Mouse (Mus musculus) liver, embryonic 12.5 days (tissue): ENCODE measurements around the gene Tecpr1. TPM values are rescaled to one million over a fixed set of nuclear protein-coding genes. Genes with fewer than 3 reads are reported as not detected.

Experiments used
- ATAC-seq: fragments of 200-750 bp; cut with Nextera tagmentation; 2 replicates; pipeline ENCODE4 v1.8.0; 2017; ENCODE audit warnings: moderate number of reproducible peaks, mild to moderate bottlenecking, moderate library complexity
- H3K27ac ChIP-seq: fragments of 300-500 bp; sonication (generic); 2 replicates; pipeline ENCODE4 v1.5.1; 2016; ENCODE audit warnings: mild to moderate bottlenecking
- H3K27me3 ChIP-seq: fragments of 300-500 bp; sonication (generic); replicated peaks from 2 replicates; pipeline ENCODE4 v1.6.1; 2016; ENCODE audit warnings: mild to moderate bottlenecking, moderate library complexity
- H3K36me3 ChIP-seq: fragments of 300-500 bp; sonication (generic); 2 replicates; pipeline ENCODE4 v1.6.1; 2016; ENCODE audit warnings: mild to moderate bottlenecking, moderate library complexity
- H3K4me1 ChIP-seq: fragments of 300-500 bp; sonication (generic); 2 replicates; pipeline ENCODE4 v1.6.1; 2016
- H3K4me2 ChIP-seq: fragments of 300-500 bp; sonication (generic); 2 replicates; pipeline ENCODE4 v1.6.1; 2016; ENCODE audit warnings: mild to moderate bottlenecking, moderate library complexity
- H3K4me3 ChIP-seq: fragments of 300-500 bp; sonication (generic); 2 replicates; pipeline ENCODE4 v1.5.1; 2016; ENCODE audit warnings: mild to moderate bottlenecking, moderate library complexity
- H3K9ac ChIP-seq: fragments of 300-500 bp; sonication (generic); 2 replicates; pipeline ENCODE4 v1.6.1; 2016; ENCODE audit warnings: mild to moderate bottlenecking, moderate library complexity
- H3K9me3 ChIP-seq: fragments of 300-500 bp; sonication (generic); replicated peaks from 2 replicates; pipeline ENCODE4 v1.6.1; 2016; ENCODE audit warnings: mild to moderate bottlenecking, moderate library complexity
- WGBS: fragments of 180-500 bp; shearing (Covaris S2); methylation state at CpG from one replicate; pipeline ENCODE4 v1.1.7; 2016; ENCODE audit not compliant: insufficient replicate concordance; 5-methylcytosine and 5-hydroxymethylcytosine counted together
- polyA plus RNA-seq: library from polyadenylated mRNA; unstranded; fragments of >200 nt; fragmentation: Nextera tagmentation; extraction: Ambion mirVana; gene quantifications from 2 replicates; pipeline ENCODE4 v1.2.1, GENCODE M21; 2016

Tecpr1 gene
- polyA plus RNA-seq, 1 experiment from 2014 or later, result 4.8 TPM

GRCm38 (mm10) chr5:144204303-144204702, 19.1 kb downstream of the Tecpr1 start:
- Histone ChIP-seq H3K4me2 (no peak overlapping the region), H3K9me3 (peaks cover 5% of the 10 kb centered on the region), H3K9ac (no peak overlapping the region), H3K27me3 (no peaks in the 10 kb centered on the region), H3K4me1 (no peaks in the 10 kb centered on the region; the same call in 1 of the 2 replicates), H3K27ac (no peak overlapping the region), H3K4me3 (no peak overlapping the region), H3K36me3 (peaks cover 32% of the 10 kb centered on the region)
- no peak for ATAC-seq
- WGBS, result 87% methylated on average over 12 of the region's 12 CpGs

GRCm38 (mm10) chr5:144203398-144203959, 19.9 kb downstream of the Tecpr1 start:
- no peak for ATAC-seq
- H3K36me3 ChIP-seq, result peaks cover 31% of the 10 kb centered on the region
- peaks cover 5% of the 10 kb centered on the region for H3K9me3 ChIP-seq

GRCm38 (mm10) chr5:144202430-144202829, 21.0 kb downstream of the Tecpr1 start:
- ATAC-seq, result no peak
- Histone ChIP-seq H3K9me3 (peaks cover 5% of the 10 kb centered on the region), H3K4me1 (no peaks in the 10 kb centered on the region; the same call in 1 of the 2 replicates), H3K27ac (no peak overlapping the region), H3K4me2 (no peak overlapping the region), H3K9ac (no peak overlapping the region), H3K36me3 (peaks cover 26% of the 10 kb centered on the region), H3K4me3 (no peak overlapping the region), H3K27me3 (no peaks in the 10 kb centered on the region)
- WGBS, result 83% methylated on average over 6 of the region's 6 CpGs

More at GRCm38 (mm10) chr5:144203398-144203959, 19.9 kb downstream of the Tecpr1 start:
- H3K4me1 ChIP-seq, result no peaks in the 10 kb centered on the region; the same call in 1 of the 2 replicates
- no peak overlapping the region for H3K4me2 ChIP-seq
- no peaks in the 10 kb centered on the region for H3K27me3 ChIP-seq
- H3K4me3 ChIP-seq, result no peak overlapping the region
- H3K9ac ChIP-seq, result no peak overlapping the region
- H3K27ac ChIP-seq, result no peak overlapping the region
- 83% methylated on average over 10 of the region's 10 CpGs for WGBS

- Histone ChIP-seq H3K4me3 (no peak overlapping the region), H3K9me3 (peaks cover 5% of the 10 kb centered on the region), H3K27ac (no peak overlapping the region), H3K27me3 (no peaks in the 10 kb centered on the region), H3K4me1 (no peaks in the 10 kb centered on the region; the same call in 1 of the 2 replicates), H3K4me2 (no peak overlapping the region), H3K9ac (no peak overlapping the region), H3K36me3 (peaks cover 25% of the 10 kb centered on the region)
- 88% methylated on average over 11 of the region's 11 CpGs for WGBS
- no peak for ATAC-seq
These were observed 22.8 kb downstream of the Tecpr1 start for GRCm38 (mm10) chr5:144200616-144201015.

- Histone ChIP-seq H3K36me3 (no peaks in the 10 kb centered on the region), H3K4me2 (no peak overlapping the region), H3K4me3 (no peak overlapping the region), H3K9ac (no peak overlapping the region), H3K27ac (no peak overlapping the region), H3K9me3 (no peaks in the 10 kb centered on the region), H3K4me1 (peaks cover 15% of the 10 kb centered on the region), H3K27me3 (no peaks in the 10 kb centered on the region)
- ATAC-seq, result no peak
- 77% methylated on average over 8 of the region's 8 CpGs for WGBS
These were observed 27.8 kb downstream of the Tecpr1 start for GRCm38 (mm10) chr5:144195567-144195966.

GRCm38 (mm10) chr5:144194416-144194815, 29.0 kb downstream of the Tecpr1 start:
- H3K9me3 ChIP-seq, result no peaks in the 10 kb centered on the region
- peaks cover 27% of the 10 kb centered on the region for H3K4me1 ChIP-seq
- no peak overlapping the region for H3K4me3 ChIP-seq
- no peaks in the 10 kb centered on the region for H3K27me3 ChIP-seq
- WGBS, result 70% methylated on average over 7 of the region's 7 CpGs
- H3K4me2 ChIP-seq, result no peak overlapping the region
- no peak for ATAC-seq
- H3K9ac ChIP-seq, result no peak overlapping the region
- no peak overlapping the region for H3K27ac ChIP-seq
- no peaks in the 10 kb centered on the region for H3K36me3 ChIP-seq

- no peak overlapping the region for H3K27ac ChIP-seq
- H3K36me3 ChIP-seq, result 0 out of 2 replicates have a peak, but pooled peaks cover 4% of the 10 kb centered on the region
- WGBS, result 50% methylated on average over 6 of the region's 6 CpGs
- H3K4me1 ChIP-seq, result peaks cover 31% of the 10 kb centered on the region
- no peak overlapping the region for H3K4me3 ChIP-seq
- H3K27me3 ChIP-seq, result no peaks in the 10 kb centered on the region
- H3K9me3 ChIP-seq, result no peaks in the 10 kb centered on the region
- H3K4me2 ChIP-seq, result no peak overlapping the region
- H3K9ac ChIP-seq, result no peak overlapping the region
- ATAC-seq, result no peak
These were observed 30.7 kb downstream of the Tecpr1 start for GRCm38 (mm10) chr5:144192673-144193072.

- Histone ChIP-seq H3K4me2 (peak overlapping the region; percentile 72), H3K9ac (no peak overlapping the region), H3K27me3 (no peaks in the 10 kb centered on the region), H3K27ac (no peak overlapping the region), H3K4me3 (no peak overlapping the region), H3K36me3 (peaks cover 15% of the 10 kb centered on the region), H3K9me3 (no peaks in the 10 kb centered on the region), H3K4me1 (peaks cover 31% of the 10 kb centered on the region)
- no peak for ATAC-seq
- WGBS, result 86% methylated on average over 23 of the region's 23 CpGs
These were observed 32.4 kb downstream of the Tecpr1 start for GRCm38 (mm10) chr5:144191026-144191425.

GRCm38 (mm10) chr5:144189950-144190583, 33.3 kb downstream of the Tecpr1 start, which contains the start of gene Bhlha15:
Gene Bhlha15 (plus strand): TSS chr5:144190286.
- Histone ChIP-seq H3K9me3 (no peaks in the 10 kb centered on the region), H3K27ac (no peak within 1 kb of the TSS), H3K27me3 (no peaks in the 10 kb centered on the region), H3K4me2 (peak within 1 kb of the TSS; percentile 72), H3K9ac (0 out of 2 replicates have a peak within 1 kb of the TSS, but pooled peaks have one; percentile 29), H3K4me1 (peaks cover 31% of the 10 kb centered on the region), H3K36me3 (peaks cover 24% of the 10 kb centered on the region), H3K4me3 (peak within 1 kb of the TSS; percentile 42)
- 6% methylated on average over 25 of the region's 26 CpGs for WGBS
- peak; percentile 81 for ATAC-seq

GRCm38 (mm10) chr5:144189327-144189726, 34.1 kb downstream of the Tecpr1 start:
- no peaks in the 10 kb centered on the region for H3K9me3 ChIP-seq
- H3K27me3 ChIP-seq, result no peaks in the 10 kb centered on the region
- H3K36me3 ChIP-seq, result peaks cover 32% of the 10 kb centered on the region
- no peak for ATAC-seq
- H3K4me1 ChIP-seq, result peaks cover 31% of the 10 kb centered on the region
- peak overlapping the region; percentile 72 for H3K4me2 ChIP-seq
- WGBS, result 56% methylated on average over 7 of the region's 7 CpGs
- H3K9ac ChIP-seq, result no peak overlapping the region
- no peak overlapping the region for H3K27ac ChIP-seq
- no peak overlapping the region for H3K4me3 ChIP-seq

- no peaks in the 10 kb centered on the region for H3K27me3 ChIP-seq
- 76% methylated on average over 6 of the region's 6 CpGs for WGBS
- H3K9me3 ChIP-seq, result no peaks in the 10 kb centered on the region
- H3K4me1 ChIP-seq, result peaks cover 31% of the 10 kb centered on the region
- no peak for ATAC-seq
- no peak overlapping the region for H3K4me3 ChIP-seq
- peaks cover 32% of the 10 kb centered on the region for H3K36me3 ChIP-seq
- H3K9ac ChIP-seq, result no peak overlapping the region
- H3K4me2 ChIP-seq, result no peak overlapping the region
- H3K27ac ChIP-seq, result no peak overlapping the region
These were observed 35.0 kb downstream of the Tecpr1 start for GRCm38 (mm10) chr5:144188422-144188821.

GRCm38 (mm10) chr5:144184350-144185045, 38.9 kb downstream of the Tecpr1 start:
- H3K4me1 ChIP-seq, result peaks cover 23% of the 10 kb centered on the region
- H3K9ac ChIP-seq, result no peak overlapping the region
- H3K4me3 ChIP-seq, result no peak overlapping the region
- H3K27me3 ChIP-seq, result no peaks in the 10 kb centered on the region
- WGBS, result 87% methylated on average over 21 of the region's 21 CpGs
- no peaks in the 10 kb centered on the region for H3K9me3 ChIP-seq
- peaks cover 44% of the 10 kb centered on the region for H3K36me3 ChIP-seq
- no peak for ATAC-seq
- no peak overlapping the region for H3K4me2 ChIP-seq
- H3K27ac ChIP-seq, result no peak overlapping the region
